Mouse (Mus musculus) hindbrain, postnatal 0 days (tissue): ENCODE data around the gene Mast3. TPM values are rescaled to one million over a fixed set of nuclear protein-coding genes. Genes with fewer than 3 reads are reported as not detected.
A peak's percentile ranks its signal among the peaks of the same experiment; 100 is the strongest.

Source experiments
- ATAC-seq: fragments of 200-750 bp; cut with Nextera tagmentation; 2 replicates; pipeline ENCODE4 v1.8.0; 2017; ENCODE audit warnings: mild to moderate bottlenecking, moderate TSS enrichment, moderate library complexity
- DNase-seq: peaks from one replicate; pipeline ENCODE4 v3.0.0-alpha.2; 2015; ENCODE audit warnings: low spot score
- H3K27ac ChIP-seq: fragments of 300-500 bp; sonication (generic); 2 replicates; pipeline ENCODE4 v1.5.1; 2014; ENCODE audit warnings: mild to moderate bottlenecking
- H3K27me3 ChIP-seq: fragments of 300-500 bp; sonication (generic); 2 replicates; pipeline ENCODE4 v1.6.1; 2014; ENCODE audit warnings: low read length, mixed read lengths; ENCODE audit not compliant: insufficient read depth
- H3K36me3 ChIP-seq: fragments of 300-500 bp; sonication (generic); 2 replicates; pipeline ENCODE4 v1.6.1; 2014; ENCODE audit warnings: low read length, mixed read lengths; ENCODE audit not compliant: insufficient read depth
- H3K4me1 ChIP-seq: fragments of 300-500 bp; sonication (generic); 2 replicates; pipeline ENCODE4 v1.6.1; 2014; ENCODE audit warnings: antibody characterized with exemption, low read length, mixed read lengths; ENCODE audit not compliant: insufficient read depth
- H3K4me2 ChIP-seq: fragments of 300-500 bp; sonication (generic); 2 replicates; pipeline ENCODE4 v1.6.1; 2014; ENCODE audit warnings: low read depth, mild to moderate bottlenecking, low read length, moderate library complexity, mixed read lengths
- H3K4me3 ChIP-seq: fragments of 300-500 bp; sonication (generic); 2 replicates; pipeline ENCODE4 v1.5.1; 2014; ENCODE audit warnings: low read length
- H3K9ac ChIP-seq: fragments of 300-500 bp; sonication (generic); replicated peaks from 2 replicates; pipeline ENCODE4 v1.6.1; 2014; ENCODE audit warnings: mild to moderate bottlenecking, low read length, moderate library complexity, mixed read lengths
- H3K9me3 ChIP-seq: fragments of 300-500 bp; sonication (generic); 2 replicates; pipeline ENCODE4 v1.6.1; 2016; ENCODE audit warnings: low read length, mixed read lengths
- CTCF ChIP-seq: IDR thresholded peaks from 2 replicates; pipeline ENCODE4 v1.5.1; 2016; ENCODE audit warnings: antibody characterized with exemption, control low read depth, low read depth
- WGBS: fragments of 180-500 bp; shearing (Covaris S2); extraction: QIAGEN DNeasy Blood & Tissue Kit; methylation state at CpG from one replicate; pipeline ENCODE4 v1.1.7; 2014; 5-methylcytosine and 5-hydroxymethylcytosine counted together
- polyA plus RNA-seq: library from polyadenylated mRNA; unstranded; fragments of >200 nt; fragmentation: Nextera tagmentation; extraction: Ambion mirVana; gene quantifications from 2 replicates; pipeline ENCODE4 v1.2.1, GENCODE M21; 2015
- total RNA-seq: library from RNA; depleted of rRNA; stranded (reverse); fragments of >200 nt; gene quantifications from 2 replicates; pipeline ENCODE4 v1.2.3, GENCODE M21; 2014

Mast3 gene
- total and polyA plus RNA-seq, 2 experiments from 2014 or later: 16.2 to 42.1 TPM

DNA sequence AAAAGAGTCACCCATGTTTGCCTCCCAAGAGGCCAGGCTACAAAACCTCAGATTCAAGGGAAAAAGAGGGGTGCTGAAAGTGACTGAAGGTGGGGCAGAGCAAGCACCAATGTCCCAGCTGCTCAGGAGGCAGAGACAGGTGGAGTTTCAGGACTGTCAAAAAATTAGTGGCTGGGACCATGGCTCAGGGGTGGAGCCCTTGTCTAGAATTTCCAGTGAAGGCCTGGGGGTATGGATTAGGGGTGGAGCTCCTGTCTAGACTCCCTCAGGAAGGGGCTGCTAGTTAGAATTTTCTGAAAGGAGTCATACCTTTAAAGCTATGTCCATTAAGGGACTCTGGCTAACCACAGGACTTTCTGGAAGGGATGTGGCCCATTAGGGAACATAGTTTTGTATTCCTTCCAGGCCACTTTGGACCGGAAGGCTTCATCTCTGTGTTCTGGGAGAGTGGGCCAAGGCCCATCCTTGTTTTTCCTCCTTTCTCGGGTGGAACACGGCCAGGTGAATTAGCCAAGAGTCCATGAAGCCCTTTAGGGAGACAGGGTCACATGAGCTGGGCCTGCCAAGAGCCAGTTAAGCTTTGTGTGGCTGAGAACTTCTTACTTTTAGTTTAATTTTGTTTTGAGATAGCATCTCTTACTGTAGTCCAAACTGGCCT, 44.6 kb upstream of the Mast3 start:
- no peak overlapping the region for H3K4me3 ChIP-seq
- no peaks in the 10 kb centered on the region for H3K27me3 ChIP-seq
- TF ChIP-seq CTCF: no peak
- no peaks in the 10 kb centered on the region for H3K36me3 ChIP-seq
- H3K9ac ChIP-seq: no peak overlapping the region
- ATAC-seq (no peak), DNase-seq (no peak)
- H3K4me1 ChIP-seq: no peaks in the 10 kb centered on the region
- H3K9me3 ChIP-seq: no peaks in the 10 kb centered on the region
- no peak overlapping the region for H3K27ac ChIP-seq
- 78% methylated on average over 3 of the region's 3 CpGs for WGBS
- H3K4me2 ChIP-seq: no peak overlapping the region

DNA sequence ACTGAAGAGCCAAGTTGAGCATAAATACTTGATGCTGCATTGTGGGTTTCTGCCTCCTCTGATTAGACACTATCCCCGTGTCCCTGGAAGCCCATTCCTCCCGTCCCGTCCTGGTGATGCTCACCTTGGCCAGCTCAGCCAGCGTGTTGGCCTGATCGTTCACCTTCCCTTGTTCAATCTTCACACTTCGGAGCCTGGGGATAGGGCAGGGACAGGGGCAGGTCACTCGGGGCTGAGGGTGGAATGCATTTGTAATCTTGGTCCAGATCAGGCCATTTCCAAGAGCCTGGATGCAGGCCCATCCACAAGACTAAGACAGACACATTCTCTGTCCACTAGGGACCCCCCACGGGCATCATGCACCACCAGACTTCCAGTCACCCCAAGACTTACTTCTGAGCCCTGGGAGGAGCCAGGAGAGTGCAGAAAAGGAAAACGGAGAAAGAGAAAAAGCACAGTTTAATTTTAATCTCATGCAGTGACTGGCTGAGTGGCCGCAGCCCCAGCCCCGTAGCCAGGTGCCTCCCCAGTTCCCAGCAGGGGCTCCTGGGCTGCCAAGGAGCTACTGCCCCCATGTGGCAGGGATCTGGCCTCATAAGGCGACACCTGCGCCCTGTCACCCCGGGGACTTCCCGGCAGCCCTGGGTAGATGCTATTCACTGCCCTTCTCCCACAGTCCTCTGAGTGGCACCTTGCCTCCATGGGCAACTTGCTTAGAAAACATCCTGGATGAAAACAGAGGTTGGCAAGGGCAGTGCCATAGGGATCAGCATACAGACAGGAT, 41.7 kb upstream of the Mast3 start:
- ATAC-seq: no peak
- peak; percentile 19; the same call in 1 of the 2 replicates for TF ChIP-seq CTCF

DNA sequence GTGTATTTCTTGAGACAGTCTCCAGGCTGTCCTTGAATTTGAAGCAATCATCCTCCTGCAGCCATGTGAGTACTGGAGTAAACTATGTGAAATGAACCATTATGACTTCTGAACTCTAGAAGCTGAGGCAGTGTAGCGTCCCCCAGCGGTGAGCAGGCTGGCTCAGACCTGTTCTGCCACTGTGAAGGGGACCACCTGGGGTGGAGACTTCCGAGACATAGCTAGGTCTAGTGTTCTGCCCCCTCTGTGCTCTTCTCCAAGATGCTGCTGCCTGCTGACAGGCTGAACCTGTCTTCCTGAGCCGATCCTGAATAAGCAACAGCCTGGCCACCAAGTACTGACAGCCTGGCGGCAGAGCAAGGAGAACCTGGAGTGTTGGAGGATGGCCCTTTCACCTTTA, 40.3 kb upstream of the Mast3 start:
- H3K27me3 ChIP-seq: no peaks in the 10 kb centered on the region
- ATAC-seq (no peak), DNase-seq (no peak)
- no peaks in the 10 kb centered on the region for H3K4me1 ChIP-seq
- TF ChIP-seq CTCF: 0 out of 2 replicates have a peak, but pooled peaks have one; percentile 17
- H3K36me3 ChIP-seq: no peaks in the 10 kb centered on the region
- 43% methylated on average over 5 of the region's 5 CpGs for WGBS
- no peaks in the 10 kb centered on the region for H3K9me3 ChIP-seq
- H3K27ac ChIP-seq: no peak overlapping the region
- no peak overlapping the region for H3K4me2 ChIP-seq
- no peak overlapping the region for H3K9ac ChIP-seq
- no peak overlapping the region for H3K4me3 ChIP-seq

More for the DNA sequence above, 41.7 kb upstream of the Mast3 start:
- H3K36me3 ChIP-seq: no peaks in the 10 kb centered on the region
- H3K27ac ChIP-seq: no peak overlapping the region
- no peaks in the 10 kb centered on the region for H3K9me3 ChIP-seq
- no peak overlapping the region for H3K9ac ChIP-seq
- H3K27me3 ChIP-seq: no peaks in the 10 kb centered on the region
- H3K4me3 ChIP-seq: no peak overlapping the region
- 57% methylated on average over 15 of the region's 15 CpGs for WGBS
- H3K4me2 ChIP-seq: no peak overlapping the region
- no peaks in the 10 kb centered on the region for H3K4me1 ChIP-seq
- DNase-seq: no peak

GRCm38 (mm10) chr8:70844523-70844922, 39.7 kb upstream of the Mast3 start:
- Histone ChIP-seq H3K9ac (no peak overlapping the region), H3K36me3 (no peaks in the 10 kb centered on the region), H3K9me3 (no peaks in the 10 kb centered on the region), H3K4me2 (no peak overlapping the region), H3K27ac (no peak overlapping the region), H3K4me1 (no peaks in the 10 kb centered on the region), H3K27me3 (no peaks in the 10 kb centered on the region), H3K4me3 (no peak overlapping the region)
- WGBS: 3% methylated on average over 6 of the region's 6 CpGs
- ATAC-seq (no peak), DNase-seq (peak; percentile 88)
- TF ChIP-seq CTCF: peak; percentile 99

DNA sequence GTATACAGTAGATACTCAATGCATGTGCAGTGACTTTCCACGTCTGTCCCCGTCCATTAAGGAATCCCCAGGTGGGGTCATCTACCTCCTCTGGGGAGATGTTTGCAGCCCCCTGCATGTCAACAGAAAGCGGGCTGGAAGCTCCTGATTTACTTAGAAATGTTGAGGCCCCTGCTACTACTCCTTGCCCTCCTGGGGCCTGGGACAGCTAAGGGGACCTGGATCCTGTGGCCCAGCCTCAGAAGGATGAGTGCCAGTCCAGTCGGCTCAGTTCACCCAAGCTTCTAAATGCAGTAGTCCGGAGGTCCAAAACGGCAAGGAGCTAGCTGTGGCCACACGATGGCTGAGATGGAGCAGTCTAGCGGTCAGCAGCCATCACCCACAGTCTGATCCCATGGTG, 39.1 kb upstream of the Mast3 start:
- ATAC-seq (no peak), DNase-seq (no peak)
- Histone ChIP-seq H3K27me3 (no peaks in the 10 kb centered on the region), H3K9me3 (no peaks in the 10 kb centered on the region), H3K4me3 (no peak overlapping the region), H3K4me2 (no peak overlapping the region), H3K9ac (no peak overlapping the region), H3K36me3 (no peaks in the 10 kb centered on the region), H3K27ac (no peak overlapping the region), H3K4me1 (no peaks in the 10 kb centered on the region)
- WGBS: 81% methylated on average over 8 of the region's 8 CpGs
- TF ChIP-seq CTCF: no peak

DNA sequence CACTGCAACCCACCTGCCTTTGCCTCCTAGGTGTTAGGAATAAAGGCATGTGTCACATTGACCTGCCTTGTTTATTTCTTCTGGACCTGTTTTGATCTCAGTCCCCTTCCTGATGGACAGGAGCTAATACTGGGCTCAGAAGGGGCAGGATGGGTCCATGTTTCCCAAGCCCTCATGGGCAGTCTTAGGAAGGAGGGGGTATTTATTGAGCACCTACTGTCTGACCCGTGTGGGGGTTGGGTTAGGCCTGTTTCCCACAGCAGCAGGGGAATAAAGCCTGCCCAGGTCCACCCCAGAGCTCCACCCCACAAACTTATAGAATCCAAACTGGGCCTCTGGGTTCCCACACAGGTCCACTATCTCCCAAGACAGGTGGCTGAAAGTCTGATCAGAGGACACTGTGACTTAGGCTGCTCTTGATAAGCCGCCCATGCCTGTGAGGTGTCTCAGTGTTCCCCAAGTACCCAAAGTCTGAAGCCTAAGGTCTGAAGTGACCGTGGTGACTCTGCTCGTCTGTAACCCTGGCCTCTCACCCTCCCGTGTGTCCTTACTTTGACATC, 38.4 kb upstream of the Mast3 start:
- Histone ChIP-seq H3K36me3 (no peaks in the 10 kb centered on the region), H3K9me3 (no peaks in the 10 kb centered on the region), H3K4me1 (0 out of 2 replicates have a peak, but pooled peaks cover 6% of the 10 kb centered on the region), H3K9ac (no peak overlapping the region), H3K4me2 (no peak overlapping the region), H3K27me3 (no peaks in the 10 kb centered on the region), H3K27ac (no peak overlapping the region), H3K4me3 (no peak overlapping the region)
- TF ChIP-seq CTCF: no peak
- WGBS: 79% methylated on average over 5 of the region's 5 CpGs
- DNase-seq (no peak), ATAC-seq (no peak)
